Mouse (Mus musculus) limb, embryonic 15.5 days (tissue): ENCODE measurements around the gene Otop3. TPM values are rescaled to one million over a fixed set of nuclear protein-coding genes. Genes with fewer than 3 reads are reported as not detected.

ENCODE experiments used
- ATAC-seq: fragments of 200-750 bp; cut with Nextera tagmentation; 2 replicates; pipeline ENCODE4 v1.8.0; 2017; ENCODE audit warnings: low read depth, moderate TSS enrichment; ENCODE audit not compliant: insufficient number of reproducible peaks, low FRiP score, low TSS enrichment
- H3K27ac ChIP-seq: fragments of 300-500 bp; sonication (generic); 2 replicates; pipeline ENCODE4 v1.5.1; 2015; ENCODE audit warnings: moderate library complexity, mild to moderate bottlenecking, inconsistent platforms
- H3K27me3 ChIP-seq: fragments of 300-500 bp; sonication (generic); 2 replicates; pipeline ENCODE4 v1.6.1; 2015; ENCODE audit warnings: inconsistent platforms
- H3K36me3 ChIP-seq: fragments of 300-500 bp; sonication (generic); 2 replicates; pipeline ENCODE4 v1.6.1; 2015; ENCODE audit warnings: inconsistent platforms
- H3K4me1 ChIP-seq: fragments of 300-500 bp; sonication (generic); 2 replicates; pipeline ENCODE4 v1.6.1; 2015; ENCODE audit warnings: inconsistent platforms
- H3K4me2 ChIP-seq: fragments of 300-500 bp; sonication (generic); 2 replicates; pipeline ENCODE4 v1.6.1; 2015; ENCODE audit warnings: mild to moderate bottlenecking, inconsistent platforms
- H3K4me3 ChIP-seq: fragments of 300-500 bp; sonication (generic); 2 replicates; pipeline ENCODE4 v1.5.1; 2015; ENCODE audit warnings: mild to moderate bottlenecking, inconsistent platforms
- H3K9ac ChIP-seq: fragments of 300-500 bp; sonication (generic); 2 replicates; pipeline ENCODE4 v1.6.1; 2015; ENCODE audit warnings: inconsistent platforms
- H3K9me3 ChIP-seq: fragments of 300-500 bp; sonication (generic); 2 replicates; pipeline ENCODE4 v1.6.1; 2016; ENCODE audit warnings: inconsistent platforms
- WGBS: fragments of 180-500 bp; shearing (Covaris S2); methylation state at CpG from one replicate; pipeline ENCODE4 v1.1.7; 2015; 5-methylcytosine and 5-hydroxymethylcytosine counted together
- polyA plus RNA-seq: library from polyadenylated mRNA; unstranded; fragments of >200 nt; fragmentation: Nextera tagmentation; extraction: Ambion mirVana; gene quantifications from 2 replicates; pipeline ENCODE4 v1.2.1, GENCODE M21; 2015

Otop3 gene
- polyA plus RNA-seq, 1 experiment from 2014 or later, result 0.10 TPM

DNA sequence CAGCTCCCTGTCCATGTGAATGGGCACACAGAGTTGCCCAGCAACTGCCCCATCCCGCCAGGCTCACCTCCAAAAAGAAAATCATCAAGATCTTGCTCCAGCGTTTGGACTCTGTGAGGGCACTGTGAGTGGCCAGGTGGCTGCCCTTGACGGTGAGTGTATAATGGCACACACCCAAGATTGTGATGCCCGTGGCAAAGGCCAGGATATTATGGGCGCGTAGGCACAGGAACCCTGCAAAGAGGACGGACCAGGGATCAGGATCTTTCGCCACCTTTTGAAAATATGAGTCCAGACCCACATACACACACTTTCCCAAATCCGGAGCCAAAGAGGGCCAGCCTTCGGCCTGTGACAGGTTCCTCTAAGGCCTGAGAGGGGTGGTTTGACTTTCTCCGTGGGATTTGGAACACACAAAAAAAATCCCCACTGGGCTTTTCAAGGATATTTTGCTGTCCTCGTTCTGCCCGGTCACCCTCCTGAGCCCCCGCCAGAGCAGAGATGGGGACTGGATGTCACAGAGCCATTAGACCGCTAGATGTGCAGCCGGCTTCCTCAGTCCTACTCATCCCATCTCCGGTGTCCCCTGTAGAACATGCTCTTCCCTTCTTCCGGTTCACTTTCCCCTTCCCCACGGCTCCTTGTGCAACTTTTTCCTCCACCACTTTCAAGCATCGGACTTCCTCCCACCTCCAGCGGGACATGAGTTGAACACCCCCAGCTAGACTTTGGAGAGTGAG lies 37.9 kb upstream of the Otop3 start:
- peak overlapping the region; percentile 43 for H3K4me3 ChIP-seq
- 54% methylated on average over 21 of the region's 21 CpGs for WGBS

DNA sequence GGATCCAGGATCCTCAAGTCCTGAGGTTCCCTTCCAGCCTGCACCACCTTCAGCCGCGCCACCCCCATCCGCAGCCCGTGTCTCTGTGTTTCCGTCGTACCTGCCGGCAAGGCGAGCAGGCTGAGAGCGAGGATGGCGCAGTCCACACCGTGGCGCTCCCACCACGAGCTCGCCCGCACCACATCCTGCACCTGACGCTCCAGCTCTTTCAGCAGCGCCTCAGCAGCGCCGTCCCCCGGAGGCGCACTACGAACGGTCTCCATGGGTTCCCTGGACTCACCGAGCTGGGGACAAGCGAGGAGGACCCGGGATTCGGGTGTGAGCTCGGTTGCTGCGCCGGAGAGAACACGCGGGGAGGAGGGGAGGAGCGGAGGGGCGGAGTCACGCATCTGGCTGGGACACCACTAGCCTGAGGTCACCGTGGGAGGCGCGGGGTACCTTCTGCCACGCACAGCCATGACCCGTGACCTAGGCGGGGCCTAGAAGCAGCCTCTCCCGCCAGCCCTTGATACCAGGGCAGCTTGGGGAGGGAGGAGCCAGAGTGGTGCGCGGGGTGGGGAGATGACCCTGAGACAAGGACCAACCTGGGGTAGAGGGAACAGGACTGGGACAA lies 37.2 kb upstream of the Otop3 start, which contains the start of gene Fads6:
Gene Fads6 (minus strand): TSS at position 450 of the 613 bp plus-strand sequence.
- Histone ChIP-seq H3K4me1 (peaks cover 8% of the 10 kb centered on the region), H3K4me3 (peak within 1 kb of the TSS; percentile 43), H3K27ac (no peak within 1 kb of the TSS), H3K4me2 (peak within 1 kb of the TSS; percentile 82), H3K9ac (no peak within 1 kb of the TSS), H3K27me3 (peaks cover 44% of the 10 kb centered on the region), H3K36me3 (no peaks in the 10 kb centered on the region), H3K9me3 (no peaks in the 10 kb centered on the region)
- ATAC-seq, result no peak
- WGBS, result under 1% methylated on average over 44 of the region's 44 CpGs

More for the DNA sequence above, 37.9 kb upstream of the Otop3 start:
- Histone ChIP-seq H3K27ac (no peak overlapping the region), H3K27me3 (peaks cover 44% of the 10 kb centered on the region), H3K4me1 (peaks cover 8% of the 10 kb centered on the region), H3K9ac (no peak overlapping the region), H3K4me2 (peak overlapping the region; percentile 82), H3K9me3 (no peaks in the 10 kb centered on the region), H3K36me3 (no peaks in the 10 kb centered on the region)
- no peak for ATAC-seq

DNA sequence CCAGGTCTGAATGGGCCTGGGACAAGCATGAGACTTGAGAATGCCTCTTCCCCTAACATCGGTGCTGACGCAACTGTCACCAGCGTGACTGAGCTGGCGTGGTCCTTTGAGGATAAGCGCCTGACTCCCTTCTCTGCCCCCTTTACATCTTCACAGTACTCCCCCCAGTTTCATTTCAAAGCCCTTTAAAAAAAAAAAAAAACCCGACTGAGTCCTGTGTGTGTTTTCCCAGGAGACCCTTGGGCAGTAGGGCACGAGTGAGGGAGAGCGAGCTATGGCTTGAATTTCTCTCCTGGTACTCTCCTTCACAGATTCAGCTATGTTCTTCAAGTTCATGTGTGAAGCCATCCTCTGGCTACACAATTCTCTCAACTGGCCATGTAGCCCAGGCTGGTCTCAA lies 36.4 kb upstream of the Otop3 start:
- no peaks in the 10 kb centered on the region for H3K36me3 ChIP-seq
- WGBS, result 61% methylated on average over 8 of the region's 8 CpGs
- ATAC-seq, result no peak
- H3K4me1 ChIP-seq, result peaks cover 8% of the 10 kb centered on the region
- no peak overlapping the region for H3K4me2 ChIP-seq
- peaks cover 44% of the 10 kb centered on the region for H3K27me3 ChIP-seq
- no peaks in the 10 kb centered on the region for H3K9me3 ChIP-seq
- no peak overlapping the region for H3K4me3 ChIP-seq
- no peak overlapping the region for H3K27ac ChIP-seq
- H3K9ac ChIP-seq, result no peak overlapping the region

DNA sequence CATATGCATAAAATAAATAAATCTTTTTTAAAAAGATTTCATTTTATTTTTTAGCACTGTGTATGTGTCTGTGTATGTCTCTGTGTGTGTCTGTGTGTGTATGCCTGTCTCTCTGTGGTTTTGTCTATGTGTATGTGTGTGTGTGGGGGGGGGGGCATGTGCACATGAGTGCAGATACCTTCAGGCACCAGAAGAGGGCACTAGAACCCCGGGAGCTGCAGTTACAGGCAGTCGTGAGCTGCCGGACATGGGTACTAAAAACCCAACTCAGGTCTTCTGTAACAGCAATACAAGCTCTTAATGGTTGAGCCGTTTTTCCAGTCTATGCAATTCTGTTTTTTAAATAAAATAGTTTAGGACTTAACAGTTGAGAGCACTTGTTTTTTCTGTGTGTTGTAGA lies 33.8 kb upstream of the Otop3 start:
- Histone ChIP-seq H3K36me3 (no peaks in the 10 kb centered on the region), H3K27ac (no peak overlapping the region), H3K4me1 (peaks cover 8% of the 10 kb centered on the region), H3K9me3 (no peaks in the 10 kb centered on the region), H3K4me2 (no peak overlapping the region), H3K27me3 (peaks cover 42% of the 10 kb centered on the region), H3K9ac (no peak overlapping the region), H3K4me3 (no peak overlapping the region)
- no peak for ATAC-seq
- WGBS, result 77% methylated on average over 4 of the region's 4 CpGs

DNA sequence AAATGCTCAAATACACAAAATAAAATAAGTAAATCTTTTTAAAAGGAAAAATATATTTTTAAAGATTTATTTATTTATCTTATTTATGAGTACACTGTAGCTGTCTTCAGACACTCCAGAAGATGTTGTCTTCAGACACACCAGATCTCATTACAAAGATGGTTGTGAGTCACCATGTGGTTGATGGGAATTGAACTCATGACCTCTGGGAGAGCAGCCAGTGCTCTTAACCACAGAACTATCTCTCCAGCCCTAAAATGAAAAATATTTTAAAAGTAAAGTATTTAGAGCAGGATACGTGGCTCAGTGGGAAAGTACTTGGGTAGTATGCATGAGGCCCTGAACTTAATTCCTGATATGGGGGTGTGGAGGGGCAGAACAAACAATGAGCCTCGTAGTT lies 33.2 kb upstream of the Otop3 start:
- H3K9ac ChIP-seq, result no peak overlapping the region
- no peak overlapping the region for H3K4me3 ChIP-seq
- no peak overlapping the region for H3K27ac ChIP-seq
- no peak for ATAC-seq
- peaks cover 11% of the 10 kb centered on the region for H3K4me1 ChIP-seq
- 85% methylated on average over 2 of the region's 2 CpGs for WGBS
- no peaks in the 10 kb centered on the region for H3K36me3 ChIP-seq
- H3K4me2 ChIP-seq, result no peak overlapping the region
- H3K27me3 ChIP-seq, result peaks cover 35% of the 10 kb centered on the region
- H3K9me3 ChIP-seq, result no peaks in the 10 kb centered on the region

DNA sequence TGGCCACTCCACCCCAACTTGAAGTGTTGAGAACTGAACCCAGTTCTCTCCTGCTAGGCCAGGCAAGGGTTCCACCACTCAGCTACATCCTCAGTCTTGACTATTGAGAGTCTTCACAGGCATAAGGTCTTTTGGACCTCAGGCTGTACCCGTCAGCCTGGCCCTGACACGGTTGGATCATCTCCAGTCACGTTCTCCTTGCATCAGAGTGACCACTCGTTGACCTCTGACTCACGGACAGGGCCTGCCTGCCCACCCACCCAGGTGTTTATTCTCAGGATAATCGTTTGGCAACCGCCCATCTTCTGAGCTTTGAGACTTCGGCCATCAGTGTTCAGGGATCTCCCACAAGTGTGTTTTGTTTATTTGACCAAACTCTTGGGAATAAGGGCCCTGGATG lies 31.4 kb upstream of the Otop3 start:
- Histone ChIP-seq H3K36me3 (no peaks in the 10 kb centered on the region), H3K27me3 (peaks cover 21% of the 10 kb centered on the region), H3K9me3 (no peaks in the 10 kb centered on the region), H3K4me1 (0 out of 2 replicates have a peak, but pooled peaks cover 5% of the 10 kb centered on the region), H3K4me2 (no peak overlapping the region), H3K9ac (no peak overlapping the region), H3K4me3 (no peak overlapping the region), H3K27ac (no peak overlapping the region)
- no peak for ATAC-seq
- WGBS, result 60% methylated on average over 8 of the region's 8 CpGs

DNA sequence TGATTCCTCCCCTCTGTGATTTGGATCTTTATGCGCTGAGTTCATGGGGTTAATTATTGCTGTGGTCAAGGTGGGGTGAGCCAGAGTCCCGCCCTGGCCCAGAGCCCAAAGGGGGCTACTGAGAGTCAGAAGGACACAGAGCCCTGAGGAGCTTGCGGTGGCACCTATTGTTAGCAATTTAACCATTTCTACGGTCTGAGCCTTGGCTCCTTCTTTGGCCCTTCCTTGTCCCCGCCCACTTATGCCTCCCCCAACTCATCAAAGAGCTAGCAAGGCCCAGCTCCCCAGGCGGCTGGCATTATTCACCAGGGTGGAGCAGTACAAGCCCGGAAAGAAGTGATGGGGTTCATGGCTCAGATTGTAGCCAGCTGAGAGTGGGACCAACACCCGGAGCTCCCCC lies 27.7 kb upstream of the Otop3 start, which contains the start of gene Otop2:
Gene Otop2 (plus strand): TSS at position 301 of the 400 bp plus-strand sequence.
- peaks cover 6% of the 10 kb centered on the region; the same call in 1 of the 2 replicates for H3K27me3 ChIP-seq
- no peak within 1 kb of the TSS for H3K27ac ChIP-seq
- no peaks in the 10 kb centered on the region for H3K9me3 ChIP-seq
- WGBS, result 23% methylated on average over 8 of the region's 8 CpGs
- H3K4me3 ChIP-seq, result no peak within 1 kb of the TSS
- no peak for ATAC-seq
- no peaks in the 10 kb centered on the region for H3K36me3 ChIP-seq
- H3K9ac ChIP-seq, result no peak within 1 kb of the TSS
- no peak within 1 kb of the TSS for H3K4me2 ChIP-seq
- 0 out of 2 replicates have a peak, but pooled peaks cover 5% of the 10 kb centered on the region for H3K4me1 ChIP-seq

DNA sequence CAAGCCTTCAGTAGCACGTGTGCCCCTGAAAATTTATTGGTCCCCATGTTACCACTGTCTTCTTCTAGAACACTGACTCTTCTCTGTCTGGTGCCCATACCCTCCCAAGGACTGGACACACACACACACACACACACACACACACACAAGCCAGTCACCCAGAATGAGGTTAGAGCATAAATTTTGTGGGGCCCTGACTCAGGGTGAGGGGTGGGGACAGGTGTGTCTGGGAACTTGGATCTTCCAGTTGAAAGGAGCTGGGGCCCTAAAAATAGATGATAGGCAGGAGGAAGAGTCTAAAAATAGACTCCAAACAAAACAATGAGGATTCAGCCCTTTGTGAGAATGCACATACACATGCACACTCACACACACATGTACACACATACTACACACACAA lies 25.8 kb upstream of the Otop3 start:
- Histone ChIP-seq H3K4me2 (no peak overlapping the region), H3K4me3 (no peak overlapping the region), H3K4me1 (0 out of 2 replicates have a peak, but pooled peaks cover 5% of the 10 kb centered on the region), H3K27me3 (peaks cover 23% of the 10 kb centered on the region), H3K36me3 (no peaks in the 10 kb centered on the region), H3K27ac (no peak overlapping the region), H3K9ac (no peak overlapping the region), H3K9me3 (no peaks in the 10 kb centered on the region)
- 65% methylated on average over 1 of the region's 1 CpGs for WGBS
- no peak for ATAC-seq

DNA sequence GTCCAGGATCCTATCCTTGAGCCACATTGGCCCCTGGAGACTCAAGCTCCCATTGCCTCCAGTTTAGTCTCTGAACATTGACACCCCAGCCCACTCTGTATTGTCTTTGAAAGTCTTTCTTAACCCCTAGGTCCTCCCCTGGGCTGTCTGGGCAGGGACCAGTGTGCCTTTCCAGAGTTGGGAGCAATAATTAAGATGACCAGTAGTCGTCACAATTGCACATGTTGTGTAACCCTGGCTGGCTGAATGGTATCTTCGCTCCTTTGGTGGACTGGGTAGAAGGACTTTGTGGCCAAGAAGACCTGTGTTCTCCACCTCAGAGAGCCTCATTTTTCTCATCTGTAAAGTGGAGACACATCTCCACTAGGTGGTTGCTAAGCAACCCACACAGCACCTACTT lies 20.3 kb upstream of the Otop3 start:
- no peaks in the 10 kb centered on the region for H3K36me3 ChIP-seq
- H3K4me1 ChIP-seq, result peaks cover 7% of the 10 kb centered on the region; the same call in 1 of the 2 replicates
- H3K27ac ChIP-seq, result no peak overlapping the region
- H3K4me3 ChIP-seq, result no peak overlapping the region
- peaks cover 73% of the 10 kb centered on the region for H3K27me3 ChIP-seq
- no peak overlapping the region for H3K4me2 ChIP-seq
- no peak for ATAC-seq
- H3K9ac ChIP-seq, result no peak overlapping the region
- WGBS, result 43% methylated on average over 2 of the region's 2 CpGs
- no peaks in the 10 kb centered on the region for H3K9me3 ChIP-seq

DNA sequence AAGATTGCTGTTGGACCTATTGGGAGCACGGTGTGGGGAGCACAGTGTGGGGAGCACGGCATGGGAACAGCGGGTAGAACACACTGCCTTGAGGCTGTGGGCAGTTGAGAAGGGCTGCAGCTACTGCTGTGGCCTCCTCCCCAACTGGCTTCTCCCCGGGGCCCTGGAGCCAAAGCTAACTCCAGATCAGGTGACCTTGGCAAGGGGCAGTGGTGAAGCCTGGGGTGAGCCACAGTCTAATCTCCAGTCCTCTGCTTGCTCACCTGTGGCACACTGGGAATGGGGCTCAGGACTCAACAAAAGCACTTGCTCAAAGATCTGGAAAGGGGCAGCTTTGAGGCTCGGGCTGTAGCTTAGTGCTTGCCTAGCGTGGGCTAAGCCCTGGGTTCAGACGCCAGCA lies 17.3 kb upstream of the Otop3 start:
- no peak overlapping the region for H3K9ac ChIP-seq
- H3K27me3 ChIP-seq, result peaks cover 96% of the 10 kb centered on the region
- peaks cover 13% of the 10 kb centered on the region for H3K4me1 ChIP-seq
- no peak overlapping the region for H3K4me3 ChIP-seq
- no peak for ATAC-seq
- H3K36me3 ChIP-seq, result no peaks in the 10 kb centered on the region
- H3K27ac ChIP-seq, result no peak overlapping the region
- WGBS, result 62% methylated on average over 7 of the region's 7 CpGs
- H3K9me3 ChIP-seq, result no peaks in the 10 kb centered on the region
- no peak overlapping the region for H3K4me2 ChIP-seq

DNA sequence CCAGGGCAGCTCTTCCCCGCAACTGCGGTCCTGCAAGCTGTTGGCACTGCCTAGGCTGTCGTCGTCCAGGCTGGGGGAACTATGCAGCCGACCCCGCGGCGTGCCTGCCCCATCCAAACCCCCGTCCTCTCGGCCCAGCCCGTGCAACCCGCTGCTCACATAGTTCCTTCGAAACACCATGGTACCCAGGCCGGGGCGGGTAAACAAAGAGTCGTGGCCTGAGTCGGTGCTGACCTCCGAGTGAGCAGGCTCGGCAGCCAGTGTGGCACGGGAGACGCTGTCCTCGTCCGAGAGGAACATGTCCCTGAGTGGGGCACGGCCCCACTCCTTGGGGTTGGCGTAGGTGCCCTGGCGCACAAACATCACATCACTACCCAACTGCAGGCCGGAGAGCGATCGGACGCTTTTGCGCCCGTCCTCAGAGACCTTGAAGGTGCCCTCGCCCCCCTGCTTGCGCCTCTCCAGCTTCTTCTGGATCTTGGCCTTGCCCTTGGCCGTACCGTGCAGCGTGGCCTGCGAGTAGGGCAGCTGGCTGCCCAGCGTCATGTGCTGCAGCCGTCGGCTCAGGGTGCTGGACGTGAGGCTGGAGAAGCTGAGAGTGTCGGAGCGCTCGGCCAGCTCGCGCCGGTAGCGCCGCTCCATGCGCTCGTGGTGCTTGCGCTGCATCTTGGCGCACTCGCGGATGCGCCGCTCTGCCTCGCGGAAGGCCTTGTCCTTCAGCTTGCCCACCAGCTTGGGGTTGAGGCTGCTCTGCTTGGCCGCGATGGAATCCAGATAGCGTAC lies 16.1 kb upstream of the Otop3 start:
- Histone ChIP-seq H3K9ac (no peak overlapping the region), H3K4me2 (no peak overlapping the region), H3K9me3 (no peaks in the 10 kb centered on the region), H3K36me3 (no peaks in the 10 kb centered on the region), H3K4me1 (peaks cover 13% of the 10 kb centered on the region), H3K4me3 (no peak overlapping the region), H3K27ac (no peak overlapping the region), H3K27me3 (peaks cover 96% of the 10 kb centered on the region)
- 5% methylated on average over 63 of the region's 63 CpGs for WGBS
- ATAC-seq, result no peak
